Mouse (Mus musculus): ENCODE results near the gene Gpr150.

Gpr150 gene

GRCm38 (mm10) chr13:76017465-76017864 is 39.3 kb downstream of the Gpr150 start:
- in situ Hi-C loops (cut with MboI; ENCODE audit: low sequenced_read_pairs), result no loop called here

GRCm38 (mm10) chr13:76014511-76014910 is 42.3 kb downstream of the Gpr150 start:
- in situ Hi-C loops (cut with MboI; ENCODE audit: low sequenced_read_pairs), result no loop called here

Data from CH12F3 (cell line).